In the genomic region with DNA sequence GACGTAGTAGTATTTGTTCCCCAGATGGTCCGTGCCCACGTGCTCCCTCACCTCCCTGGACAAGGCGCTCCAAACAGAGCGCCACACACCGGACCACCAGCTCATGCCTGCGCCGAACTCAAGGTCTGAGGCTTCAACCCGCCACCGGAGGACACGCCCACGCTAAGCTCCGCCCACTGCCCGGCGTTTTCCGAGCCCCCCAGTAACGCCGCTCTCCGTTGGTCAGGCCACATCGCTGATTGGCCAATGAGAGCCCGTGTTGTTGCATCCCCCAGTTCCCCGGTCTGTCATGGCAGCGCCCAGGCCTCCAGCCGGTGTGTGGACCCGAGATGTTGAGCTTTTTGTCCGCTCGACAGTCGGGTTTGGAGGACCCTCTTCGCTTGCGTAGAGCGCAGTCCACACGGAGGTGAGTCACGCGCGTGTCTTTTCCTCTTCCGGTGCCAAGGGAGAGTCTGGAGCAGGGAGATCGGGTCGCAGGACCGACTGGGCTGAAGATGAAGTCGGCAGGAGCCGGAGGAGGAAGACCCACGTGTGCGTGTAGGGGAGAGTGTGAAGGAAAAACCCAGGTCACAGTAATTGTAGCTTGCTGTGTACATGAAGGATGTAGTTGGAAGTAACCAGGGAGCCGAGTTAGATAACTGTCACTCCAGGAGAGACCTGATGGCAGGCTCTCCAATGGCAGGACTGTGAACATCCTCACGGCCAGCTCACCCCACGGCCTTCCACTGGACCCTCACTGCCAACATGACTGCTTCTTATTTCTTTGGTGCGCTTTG, we compare ENCODE assay signal across 1 mouse cellular context.
TF ChIP-seq lines count a peak whose summit lies in the region.

A gene (minus strand): TSS at position 159 of the 776 bp plus-strand sequence.
A gene (plus strand): TSS at position 267 of the 776 bp plus-strand sequence.

TF ChIP-seq in MEL, 35 proteins besides CTCF, POLR2A, EP300 and RAD21 (continued from another document):
- TF ChIP-seq MXI1 (IDR thresholded peaks at IDR 0.05; ENCODE audit: low read depth, low read length) (peak; percentile 99), USF1 (IDR thresholded peaks at IDR 0.05; ENCODE audit: low read depth, low read length) (peak; percentile 52; the same call in 1 of the 2 replicates), GABPA (IDR thresholded peaks at IDR 0.05; ENCODE audit: low read depth, low read length) (no peak), SMC3 (IDR thresholded peaks at IDR 0.05; ENCODE audit: low read depth, low read length) (no peak), TBP (IDR thresholded peaks at IDR 0.05; ENCODE audit: low read depth, low read length) (peak; percentile 67), MYC (IDR thresholded peaks at IDR 0.05; ENCODE audit: low read depth, low read length) (peak; percentile 57; the same call in 1 of the 2 replicates), ZC3H11A (IDR thresholded peaks at IDR 0.05; ENCODE audit: low read depth, low read length) (no peak), ZKSCAN1 (IDR thresholded peaks at IDR 0.05; ENCODE audit: low read depth, low read length) (no peak), RCOR1 (IDR thresholded peaks at IDR 0.05; ENCODE audit: low read depth, low read length) (no peak), MAFK (IDR thresholded peaks at IDR 0.05; ENCODE audit: borderline replicate concordance, low read depth, low read length) (no peak), ZMIZ1 (IDR thresholded peaks at IDR 0.05; ENCODE audit: low read depth, low read length) (peak; percentile 78; the same call in 1 of the 2 replicates), CHD1 (IDR thresholded peaks at IDR 0.05; ENCODE audit: low read depth, low read length) (no peak), TCF12 (IDR thresholded peaks at IDR 0.05; ENCODE audit: low read depth, low read length) (peak; percentile 46), NRF1 (IDR thresholded peaks at IDR 0.05; ENCODE audit: insufficient read depth, low read depth, low read length, poor library complexity, severe bottlenecking) (peak; percentile 26; the same call in 1 of the 2 replicates), JUND (IDR thresholded peaks at IDR 0.05; ENCODE audit: low read depth, low read length) (no peak), MEF2A (IDR thresholded peaks at IDR 0.05; ENCODE audit: extremely low read depth, insufficient replicate concordance, low read depth, low read length, poor library complexity, severe bottlenecking) (no peak), CHD2 (IDR thresholded peaks at IDR 0.05; ENCODE audit: low read length) (peak; percentile 76), MYB (IDR thresholded peaks at IDR 0.05; ENCODE audit: low read depth, low read length) (no peak), POLR2AphosphoS2 (IDR thresholded peaks at IDR 0.05; ENCODE audit: low read length) (peak; percentile 65; the same call in 1 of the 2 replicates), BHLHE40 (IDR thresholded peaks at IDR 0.05; ENCODE audit: borderline replicate concordance, low read depth, low read length) (no peak), USF2 (IDR thresholded peaks at IDR 0.05; ENCODE audit: borderline replicate concordance in 1 of 2, insufficient read depth in 1 of 2, low read depth in 1 of 2, low read length in 2 of 2) (no peak), ETS1 (IDR thresholded peaks at IDR 0.05; ENCODE audit: low read depth, low read length) (peak; percentile 35; the same call in 1 of the 2 replicates)
